Mouse (Mus musculus): ENCODE data around the gene Kank1.

Kank1 gene

DNA sequence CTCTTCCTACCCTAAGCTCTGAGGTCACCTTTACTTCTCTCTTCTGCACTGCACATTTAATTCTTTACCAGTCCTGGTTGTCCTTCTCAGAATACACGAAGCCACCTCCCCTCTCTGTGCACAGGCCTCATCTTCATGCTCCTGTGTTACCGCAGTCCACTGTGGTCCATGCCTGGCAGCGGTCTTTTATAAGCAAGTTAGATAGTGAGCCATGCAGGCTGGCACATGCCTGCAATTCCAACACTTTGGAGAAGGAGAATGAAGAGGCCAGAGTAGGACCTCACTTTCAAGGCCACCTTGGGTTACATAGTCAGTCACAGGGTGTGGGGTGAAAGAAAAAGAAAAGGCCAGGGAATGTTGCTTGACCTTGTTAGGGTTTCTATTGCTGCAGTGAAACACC lies 16.9 kb downstream of the Kank1 start:
- no peak for DNase-seq

DNA sequence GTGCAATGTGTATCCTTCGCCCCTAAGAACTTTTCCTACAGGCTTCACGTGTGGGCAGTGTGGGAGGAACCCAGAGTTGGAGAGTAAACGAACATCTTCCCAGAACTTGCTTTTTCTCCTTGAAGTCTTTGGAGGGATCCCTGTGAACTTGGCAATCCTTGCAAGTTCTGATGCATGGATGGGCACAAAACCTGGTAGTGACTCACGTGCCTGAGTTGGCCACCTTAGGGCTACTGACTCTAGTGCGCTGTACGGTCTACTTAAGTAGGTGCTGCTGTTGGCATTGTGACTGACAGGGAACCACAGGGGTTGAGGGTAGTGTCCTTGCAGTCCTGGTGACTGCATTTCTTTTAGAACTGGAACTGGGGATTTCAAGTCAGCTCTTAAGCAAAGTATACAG lies 21.5 kb downstream of the Kank1 start:
- no peak for DNase-seq

DNA sequence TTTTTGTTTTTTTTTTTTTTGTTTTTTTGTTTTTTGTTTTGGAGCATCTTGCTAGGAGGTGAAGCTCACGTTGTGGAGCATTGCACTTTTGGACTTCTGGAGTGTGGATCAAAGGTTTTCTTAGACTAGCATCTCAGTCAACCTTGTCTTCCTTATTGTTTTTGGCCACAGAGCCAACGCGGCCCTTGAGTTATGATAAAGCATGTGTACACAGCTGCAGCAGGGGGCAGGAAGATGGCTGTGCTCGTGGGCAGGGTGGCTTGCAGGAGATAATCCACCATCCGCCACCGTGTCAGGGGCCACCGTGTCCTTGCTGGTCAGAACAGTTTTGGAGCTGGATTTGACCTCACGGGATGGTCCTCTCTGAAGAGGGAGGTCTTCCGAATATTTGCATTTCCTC lies 29.4 kb downstream of the Kank1 start:
- DNase-seq: no peak

DNA sequence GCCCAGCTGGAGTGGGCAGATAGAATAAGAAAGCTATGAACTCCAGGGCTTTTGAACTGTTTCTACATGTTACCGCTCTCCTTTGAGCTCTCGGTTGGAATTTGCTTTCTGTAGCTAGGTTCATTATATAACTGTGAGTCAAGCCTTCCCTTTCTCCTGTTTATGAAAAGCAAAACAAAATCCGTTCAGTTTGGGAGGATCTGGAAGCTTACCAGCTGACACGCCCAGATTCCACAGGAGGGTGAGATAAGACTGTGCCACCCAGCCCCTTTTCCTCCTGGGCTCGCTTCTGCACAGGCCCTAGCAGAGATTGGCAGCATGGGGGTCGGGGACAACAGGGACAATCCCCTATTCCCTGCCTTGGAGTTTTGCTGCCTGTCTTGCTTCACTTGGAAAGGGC lies 30.5 kb downstream of the Kank1 start:
- DNase-seq: no peak

DNA sequence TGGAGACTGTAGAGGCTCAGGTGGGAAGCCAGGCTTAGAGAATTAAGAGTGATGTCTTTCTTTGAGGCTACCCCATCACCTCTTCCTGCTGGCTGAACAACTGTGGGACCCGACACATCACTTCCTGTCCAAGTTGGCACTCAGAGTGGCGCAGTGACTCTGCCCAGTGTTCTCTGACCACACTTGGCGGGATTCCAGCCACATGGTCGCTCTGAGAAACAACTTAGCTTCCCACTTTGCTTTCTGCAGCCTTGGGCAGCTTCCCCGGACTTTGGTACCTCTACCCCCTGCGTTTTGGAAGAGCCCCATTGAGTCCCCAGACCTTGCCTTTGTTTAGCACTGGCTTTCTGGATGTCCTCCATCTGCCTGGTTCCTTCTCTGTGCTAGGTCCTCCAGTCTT lies 31.8 kb downstream of the Kank1 start:
- DNase-seq: peak; percentile 87

DNA sequence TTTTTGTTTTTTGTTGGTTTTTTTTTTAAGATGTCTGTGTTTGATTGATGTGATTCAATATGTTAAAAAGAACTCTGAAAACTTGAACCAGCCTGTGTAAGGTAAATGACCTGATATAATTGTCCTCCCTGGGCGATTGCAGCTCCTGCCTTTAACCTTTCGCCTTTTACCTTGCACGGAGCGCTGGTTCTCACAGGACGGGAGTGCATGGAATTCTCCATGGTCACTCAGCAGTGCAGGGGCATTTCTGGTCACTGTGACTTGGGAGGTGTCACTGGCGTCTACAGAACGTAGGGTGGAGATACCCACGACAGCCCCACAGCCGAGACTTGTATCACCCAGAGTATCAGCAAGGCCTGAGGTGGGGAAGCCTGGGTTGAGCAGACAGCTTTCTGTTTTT lies 34.8 kb downstream of the Kank1 start:
- DNase-seq: peak; percentile 38

DNA sequence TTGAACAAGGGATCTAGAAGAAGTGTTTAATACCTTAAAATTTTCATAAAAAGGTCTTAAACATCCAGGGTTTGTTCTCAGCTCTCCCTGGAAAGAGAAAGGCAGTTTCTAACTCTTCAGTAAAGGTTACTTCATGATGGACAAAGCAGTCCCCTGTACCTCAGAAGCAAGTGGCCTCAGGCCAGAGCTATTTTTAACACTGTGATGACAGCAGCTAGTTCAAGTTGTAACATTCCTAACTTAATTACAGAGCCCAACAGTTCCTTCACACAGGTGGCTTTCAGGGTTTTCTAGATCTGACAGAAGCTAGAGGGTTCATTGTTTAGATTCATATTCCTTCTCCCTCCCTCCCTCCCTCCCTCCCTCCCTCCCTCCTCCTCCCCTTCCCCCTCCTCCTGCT lies 36.4 kb downstream of the Kank1 start:
- DNase-seq: peak; percentile 62

DNA sequence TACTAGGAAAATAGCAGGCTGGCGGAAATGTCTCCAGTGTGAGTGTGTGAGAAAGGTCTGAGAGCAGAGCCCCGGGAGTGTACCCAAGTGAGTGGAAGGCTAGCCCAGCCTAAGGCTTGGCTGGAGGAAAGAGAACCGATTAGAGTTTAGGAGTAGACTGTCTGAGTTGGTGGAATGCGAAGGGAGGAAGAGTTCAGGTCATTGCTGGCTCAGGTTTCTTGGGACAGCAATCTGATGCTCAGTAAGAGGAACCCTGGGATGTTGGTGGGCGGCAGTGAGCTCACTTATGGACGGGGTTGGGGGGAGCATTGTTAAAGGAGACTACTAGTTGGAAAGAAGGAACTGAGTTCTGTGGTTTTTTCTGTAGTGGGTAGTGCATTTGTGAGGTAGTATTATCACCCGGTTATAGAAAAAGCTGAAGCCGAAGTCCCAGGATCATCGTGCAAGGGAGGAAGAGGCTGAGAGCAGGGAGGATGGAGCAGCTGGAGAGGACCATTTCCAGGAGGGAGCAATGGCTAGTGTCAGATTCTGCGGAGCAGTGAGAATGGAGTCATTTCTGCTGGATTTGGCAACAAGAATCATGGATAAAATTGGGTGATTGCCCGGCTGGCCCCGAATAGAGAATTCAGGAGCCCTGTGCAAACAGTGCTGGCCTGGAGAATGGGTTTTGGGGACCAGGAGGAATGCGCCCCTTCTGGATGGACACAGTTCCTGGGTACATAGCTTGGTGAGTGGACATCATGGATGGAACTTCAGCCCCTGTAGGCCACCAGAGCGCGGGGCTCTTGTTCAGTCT lies 40.0 kb downstream of the Kank1 start:
- DNase-seq: no peak

DNA sequence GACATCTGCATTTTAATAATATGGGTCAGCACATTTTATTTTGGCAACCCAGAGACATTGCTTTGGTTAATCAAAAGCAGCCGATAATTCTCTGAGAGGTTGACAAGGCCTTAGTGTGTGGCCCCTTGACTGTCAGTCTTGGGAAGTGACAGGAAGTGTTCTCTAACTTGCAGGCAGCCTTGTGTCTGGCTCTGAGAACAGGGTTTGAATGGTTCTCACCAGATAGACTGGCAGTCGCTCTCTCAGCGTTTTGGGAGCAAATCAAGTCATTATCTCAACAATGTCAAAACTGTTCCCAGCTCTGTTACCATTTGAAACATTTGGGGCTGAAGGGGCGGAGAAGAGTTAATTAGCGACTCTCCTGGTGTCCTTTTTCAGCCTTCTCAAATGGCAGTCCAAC lies 41.0 kb downstream of the Kank1 start:
- no peak for DNase-seq

DNA sequence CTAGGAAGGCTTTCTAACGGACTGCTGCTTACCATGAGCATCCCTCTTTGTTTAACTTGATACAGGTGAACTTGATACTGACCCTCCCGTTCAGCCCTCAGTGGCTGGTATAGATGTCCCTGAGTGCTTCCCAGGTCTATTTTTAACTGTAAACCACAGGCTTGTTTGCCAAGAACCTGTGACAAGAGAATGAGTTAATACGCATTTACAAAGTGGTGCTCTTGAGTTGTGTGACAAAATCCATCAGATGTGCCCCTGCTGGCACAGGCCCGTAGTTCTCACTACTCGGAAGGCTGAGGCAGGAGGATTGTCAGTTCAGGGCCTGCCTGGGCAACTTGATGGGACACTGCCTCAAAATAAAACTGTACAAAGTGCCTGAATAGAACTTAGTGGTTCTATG lies 42.8 kb downstream of the Kank1 start:
- DNase-seq: no peak

DNA sequence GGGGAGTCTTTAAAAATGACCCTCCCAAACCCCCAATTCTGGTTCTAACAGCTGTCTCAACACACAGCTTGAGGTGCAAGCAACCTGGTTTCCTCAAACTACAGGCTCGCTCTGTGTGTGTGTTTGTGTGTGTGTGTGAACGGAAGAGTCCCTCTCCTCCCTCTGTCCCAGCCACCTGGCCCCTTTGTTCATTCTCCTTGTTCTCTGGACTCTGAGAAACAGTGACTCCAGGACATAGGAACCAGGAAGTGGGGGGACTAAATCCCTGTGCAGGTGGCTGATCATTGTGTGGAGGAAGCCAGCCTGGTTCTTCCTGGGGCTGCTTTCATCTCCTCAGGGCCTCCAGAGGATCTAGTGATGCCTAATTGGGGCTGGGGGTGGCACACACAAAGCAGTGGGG lies 46.9 kb downstream of the Kank1 start:
- no peak for DNase-seq

DNA sequence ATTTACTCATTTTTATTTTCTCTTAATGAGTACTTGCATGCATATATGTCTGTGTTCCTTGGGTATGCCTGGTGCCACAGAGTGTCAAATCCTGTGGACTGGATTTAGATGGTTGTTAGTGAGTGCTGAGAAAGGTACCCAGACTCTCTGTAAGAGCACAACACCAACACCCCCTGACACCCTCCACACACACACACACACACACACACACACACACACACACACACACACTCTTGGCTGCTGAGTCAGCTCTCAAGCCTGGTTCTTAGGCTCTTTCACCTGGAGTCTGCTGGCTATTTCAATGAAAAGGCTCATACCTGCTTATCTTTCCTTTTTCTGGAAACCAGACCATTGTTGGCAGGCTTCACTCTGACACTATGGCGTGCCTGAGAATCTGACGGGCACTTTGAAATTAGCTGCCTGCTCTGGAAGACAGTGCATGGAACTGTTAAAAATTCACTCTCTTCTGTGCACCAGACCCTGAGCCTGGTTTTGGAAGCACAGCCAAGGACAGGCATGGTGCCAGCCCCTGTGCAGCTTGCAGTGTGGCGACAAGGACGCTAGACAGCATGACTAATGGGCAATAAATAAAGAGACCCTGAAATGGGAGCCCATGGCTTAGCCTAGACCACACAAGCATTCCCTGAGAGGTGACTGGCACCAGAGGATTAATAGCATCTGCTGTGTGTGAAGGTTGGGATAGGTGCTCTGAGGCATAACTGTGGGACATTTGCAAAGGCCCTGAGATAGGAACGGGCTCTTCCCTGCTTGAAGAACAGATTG lies 49.2 kb downstream of the Kank1 start:
- DNase-seq: peak; percentile 79

DNA sequence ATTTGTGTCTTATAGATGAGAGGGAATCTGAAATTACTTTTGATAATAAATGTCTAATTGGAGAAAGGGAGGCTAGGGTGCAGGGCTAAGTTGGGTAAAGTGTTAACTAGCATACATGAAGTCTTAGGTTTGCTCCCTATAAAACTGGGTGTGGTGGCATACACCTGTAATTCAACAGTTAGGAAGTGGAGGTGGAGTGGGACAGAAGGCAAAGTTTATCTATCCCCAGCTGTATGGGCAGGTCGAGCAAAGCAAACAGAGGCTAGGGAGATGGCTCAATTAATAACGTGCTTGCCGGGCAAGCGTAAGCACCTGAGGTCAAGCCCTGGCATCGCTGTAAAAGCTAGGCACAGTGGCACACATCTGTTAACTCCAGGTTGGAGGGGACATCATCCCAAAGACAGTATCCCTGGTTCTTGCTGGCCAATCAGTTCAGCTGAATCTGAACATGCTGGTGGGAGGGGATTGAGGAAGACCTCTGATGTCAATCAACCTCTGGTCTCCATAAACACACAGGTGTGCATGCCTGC lies 54.3 kb downstream of the Kank1 start:
- no peak for DNase-seq

DNA sequence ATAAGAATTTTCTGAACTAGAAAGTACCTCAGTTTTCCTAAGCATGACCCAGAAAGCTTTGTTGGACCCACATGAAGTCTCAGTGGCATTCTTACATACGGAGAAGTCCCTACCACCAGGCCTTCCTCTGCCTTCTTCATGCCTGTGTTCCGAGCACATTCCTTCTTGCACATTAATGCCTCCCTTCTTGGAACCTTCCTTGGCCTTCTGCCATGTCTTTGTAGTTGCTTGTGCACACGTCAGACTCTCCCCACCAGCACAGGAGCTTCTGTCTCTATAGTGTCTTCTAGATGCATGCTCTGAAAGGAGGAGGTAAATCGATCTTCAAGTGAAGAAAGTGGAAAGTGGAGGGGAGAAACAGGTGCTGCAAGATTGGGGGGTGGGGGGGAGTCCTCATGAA lies 58.4 kb downstream of the Kank1 start:
- DNase-seq: peak; percentile 68

DNA sequence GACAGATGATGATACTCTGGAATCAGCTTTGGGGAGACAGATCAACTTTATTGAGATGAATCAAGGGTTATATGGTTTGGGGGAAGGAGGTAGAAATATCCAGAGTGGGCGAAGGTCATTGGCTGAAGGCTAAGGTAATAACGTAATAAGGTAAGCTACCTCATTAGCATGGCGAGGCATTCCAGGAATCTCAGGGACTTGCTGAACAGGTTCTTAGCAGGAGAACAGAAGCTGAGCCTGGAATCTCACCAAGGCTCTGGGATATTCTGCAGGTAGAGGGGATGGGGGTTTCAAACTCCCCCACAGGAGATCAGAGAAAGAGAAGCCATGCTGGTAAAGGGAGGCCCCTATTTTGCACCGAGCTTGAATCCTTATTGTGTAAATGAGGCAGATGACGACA lies 60.5 kb downstream of the Kank1 start:
- peak; percentile 64 for DNase-seq

DNA sequence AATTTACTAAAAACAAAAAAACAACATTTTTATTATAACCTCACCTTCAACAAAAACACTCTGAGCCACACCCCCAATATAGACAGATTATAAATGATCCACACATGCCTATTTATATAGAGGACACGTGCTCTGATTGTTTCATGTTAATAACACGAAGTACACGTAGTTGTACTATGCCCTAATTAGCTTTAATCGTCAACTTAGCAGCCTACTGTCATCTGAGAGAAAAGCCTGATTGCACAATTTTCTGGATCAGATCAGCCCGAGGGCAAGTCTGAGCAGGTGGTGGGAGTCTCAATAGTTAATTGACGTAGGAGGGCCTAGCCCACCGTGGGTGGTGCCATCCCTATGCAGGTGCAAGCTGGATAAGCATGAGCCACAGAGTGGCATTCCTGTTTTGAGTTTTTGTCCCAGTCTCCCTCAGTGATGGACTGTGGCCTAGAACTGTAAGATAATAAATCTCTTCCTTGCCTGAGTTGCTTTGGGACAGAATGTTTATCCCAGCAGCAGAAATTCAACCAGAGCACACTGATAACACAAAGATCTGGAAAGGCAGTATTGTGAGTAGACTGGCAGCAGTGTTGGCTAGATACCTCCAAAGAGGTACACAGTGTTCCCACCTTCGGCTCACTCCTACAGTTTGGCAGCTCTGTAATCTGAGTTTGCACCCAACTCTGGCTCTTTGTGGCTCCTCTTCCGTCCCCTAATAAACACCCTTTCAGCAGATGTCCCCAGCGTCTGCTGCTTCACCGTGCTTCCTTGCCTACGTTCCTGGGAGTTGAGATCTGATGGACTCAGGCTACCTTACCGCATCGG lies 63.3 kb downstream of the Kank1 start:
- DNase-seq: no peak

DNA sequence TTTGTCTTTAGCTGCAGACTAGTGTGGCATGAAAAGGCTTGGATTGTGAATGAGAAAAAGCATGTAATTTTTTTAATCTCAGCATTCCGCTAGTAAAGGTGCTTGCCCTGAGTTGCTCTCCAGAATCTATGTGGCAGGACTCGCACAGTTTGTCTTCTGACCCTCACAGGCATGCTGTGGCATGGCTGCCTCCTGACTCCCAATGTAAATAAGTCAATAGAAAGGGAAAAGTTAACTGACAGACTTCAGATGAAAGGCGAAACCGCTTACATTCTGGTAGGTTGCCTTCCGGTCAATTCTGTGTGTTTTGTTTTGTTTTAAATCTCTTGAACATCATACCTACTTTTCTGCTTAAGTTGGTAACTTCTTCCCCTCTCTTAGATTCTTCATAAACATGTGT lies 64.4 kb downstream of the Kank1 start:
- DNase-seq: no peak

DNA sequence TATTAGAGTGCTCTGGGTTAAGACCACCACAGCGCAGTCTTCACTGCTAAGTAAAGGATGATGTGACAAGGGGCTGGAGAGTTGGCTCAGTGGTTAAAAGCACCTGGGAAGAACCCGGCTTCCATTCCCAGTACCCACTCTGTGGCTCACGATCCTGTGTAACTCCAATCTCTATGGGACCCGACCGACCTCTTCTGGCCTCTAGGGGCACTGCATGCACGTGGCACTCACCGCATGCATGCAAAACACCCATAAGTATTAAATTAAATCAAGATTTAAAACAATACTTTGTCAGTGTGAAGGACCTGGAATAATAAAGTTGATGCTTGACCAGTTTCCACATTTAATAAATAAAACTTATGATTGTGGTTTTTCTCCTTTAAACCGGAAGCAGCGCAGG lies 69.5 kb downstream of the Kank1 start:
- DNase-seq: no peak

DNA sequence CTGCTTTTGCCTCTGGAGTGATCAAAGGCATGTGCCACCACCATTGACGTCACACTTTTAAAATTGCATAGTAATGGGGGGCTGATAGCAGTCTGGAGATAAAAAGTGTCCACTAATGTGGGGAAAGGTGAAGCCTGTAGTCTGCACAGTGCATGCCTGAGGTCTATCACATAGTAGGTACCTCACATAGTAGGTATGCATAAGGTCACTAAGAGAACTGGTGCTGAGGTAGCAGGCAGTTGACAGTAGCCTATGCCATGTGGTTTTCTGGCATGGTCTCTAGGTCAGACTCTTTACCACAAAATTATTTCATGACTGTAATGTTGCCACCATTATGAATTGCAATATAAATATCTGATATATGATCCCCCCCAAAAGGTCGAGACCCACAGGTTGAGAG lies 71.4 kb downstream of the Kank1 start:
- DNase-seq: no peak

DNA sequence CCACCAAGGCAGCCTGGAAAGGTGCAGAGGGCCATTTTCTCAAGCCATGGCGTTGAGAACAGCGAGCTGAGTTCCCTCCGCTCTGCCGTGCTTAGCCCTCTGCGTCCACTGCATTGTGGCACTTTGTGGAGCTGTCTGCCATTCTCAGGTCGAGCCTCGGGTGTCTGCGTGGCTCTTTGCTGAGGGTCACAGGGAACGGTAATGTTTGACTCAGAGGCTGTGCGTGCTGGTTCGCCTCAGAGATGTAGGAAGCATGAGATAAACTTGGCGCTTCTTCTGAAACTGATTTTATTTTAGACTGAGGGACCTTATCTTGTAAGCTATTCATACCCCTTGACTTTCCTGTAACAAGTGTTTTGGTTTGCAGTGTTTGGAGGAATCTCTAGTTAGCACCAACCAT lies 72.0 kb downstream of the Kank1 start:
- DNase-seq: no peak

DNA sequence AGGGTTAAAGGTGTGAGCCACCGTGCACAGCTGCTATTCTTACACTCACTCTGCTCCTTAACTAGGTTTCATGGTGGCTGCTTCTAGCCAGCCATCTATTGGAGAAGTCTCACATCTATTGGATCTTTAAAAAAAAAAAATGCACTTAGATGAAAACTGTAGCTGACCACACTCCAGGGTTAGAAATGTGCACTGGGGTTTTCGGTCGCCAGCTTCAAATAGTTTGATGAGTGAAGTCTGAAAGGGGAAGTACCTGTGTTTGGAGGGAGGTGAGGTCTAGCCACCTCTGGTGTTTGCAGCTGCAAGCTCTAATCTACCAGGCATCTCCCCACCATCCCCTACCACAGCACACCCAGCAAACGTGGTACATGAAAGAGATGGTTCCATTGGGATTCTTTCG lies 74.2 kb downstream of the Kank1 start:
- no peak for DNase-seq

DNA sequence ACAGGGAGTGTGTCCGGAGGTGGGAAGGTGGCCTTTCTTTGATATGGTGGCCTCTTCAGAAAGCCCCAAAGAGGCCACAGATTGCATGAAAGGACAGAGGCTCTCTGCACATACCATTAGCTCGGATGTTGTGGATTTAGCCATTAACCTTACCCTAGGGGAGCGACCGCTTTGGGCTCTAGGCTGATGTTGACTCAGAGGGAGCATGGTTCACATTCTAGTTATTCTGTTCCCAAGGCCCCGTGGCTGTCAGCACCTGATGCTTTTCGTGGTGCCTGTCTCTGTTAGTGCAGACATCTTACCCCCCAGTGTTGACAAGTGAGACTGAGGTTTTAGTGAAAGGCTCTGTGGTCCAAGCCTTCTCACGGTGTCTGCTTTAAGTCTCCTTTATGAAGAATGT lies 74.9 kb downstream of the Kank1 start:
- no peak for DNase-seq

DNA sequence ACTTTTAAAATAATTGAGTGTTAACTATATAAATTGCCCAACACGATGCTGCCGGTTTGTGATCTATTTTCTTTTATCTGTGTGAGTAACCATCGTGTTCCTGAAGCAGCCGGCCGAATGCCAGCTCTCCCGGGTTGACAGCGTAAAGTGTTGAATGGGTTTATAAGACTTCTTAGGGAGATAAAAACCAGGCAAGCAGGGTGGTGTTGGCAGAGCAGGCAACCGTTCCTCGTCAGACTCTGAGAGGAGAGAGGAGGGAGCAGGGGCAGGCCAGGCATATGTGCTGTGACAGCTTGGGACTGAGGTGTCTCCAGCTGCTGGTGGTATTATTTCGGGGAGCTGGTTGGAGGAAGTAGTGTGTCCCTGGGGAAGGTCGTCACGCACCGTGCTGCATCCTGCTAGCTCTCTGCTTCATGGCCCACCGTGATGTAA lies 78.7 kb downstream of the Kank1 start:
- DNase-seq: no peak

All from kidney, postnatal 14 days (tissue).